Mouse (Mus musculus): ENCODE measurements around the gene Heatr6. TPM values are rescaled to one million over a fixed set of nuclear protein-coding genes. Genes with fewer than 3 reads are reported as not detected.

The Heatr6 gene
- polyA plus RNA-seq, 1 experiment = 35.0 TPM

DNA sequence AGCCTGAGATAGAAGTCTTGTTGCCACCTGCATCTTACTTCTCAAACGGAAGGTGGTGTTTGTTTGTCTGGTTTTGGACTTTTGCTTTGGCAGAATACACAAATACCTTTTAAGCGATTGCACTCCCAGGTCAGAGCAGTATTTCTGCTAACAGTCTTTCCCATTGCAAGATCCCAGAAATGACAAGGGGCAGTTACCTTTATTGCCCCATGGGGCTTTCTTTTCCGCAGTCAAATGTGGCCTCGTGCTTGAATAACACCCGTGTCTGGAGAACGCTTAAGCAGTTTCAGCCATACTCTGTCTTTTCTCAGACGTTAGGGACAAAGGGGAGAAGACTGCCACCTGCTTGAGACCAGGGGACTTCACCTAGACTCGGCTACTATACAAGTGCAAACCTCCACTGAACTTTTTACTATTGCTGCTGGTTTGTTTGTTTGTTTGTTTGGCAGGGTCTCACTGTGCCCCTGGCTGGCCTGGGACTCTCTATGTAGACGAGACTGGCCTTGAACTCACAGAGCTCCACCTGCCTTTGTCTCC, 65.2 kb downstream of the Heatr6 start:
- Histone ChIP-seq H3K27ac (ENCODE audit: control insufficient read depth, insufficient read depth, low read length) (no peak overlapping the region), H3K4me3 (ENCODE audit: control insufficient read depth, insufficient read depth, low read length) (no peak overlapping the region), H3K27me3 (ENCODE audit: control insufficient read depth, insufficient read depth, low read length) (no peaks in the 10 kb centered on the region; the same call in 1 of the 2 replicates), H3K4me1 (replicated peaks; ENCODE audit: control insufficient read depth, insufficient read depth, low read length) (no peaks in the 10 kb centered on the region), H3K36me3 (ENCODE audit: control insufficient read depth, insufficient read depth, low read length) (no peaks in the 10 kb centered on the region)
- WGBS = 45% methylated on average over 9 of the region's 9 CpGs
- no peak for DNase-seq
- TF ChIP-seq POLR2A (IDR thresholded peaks at IDR 0.05; ENCODE audit: control insufficient read depth, extremely low read depth, insufficient read depth, low read length, poor library complexity) = no peak

DNA sequence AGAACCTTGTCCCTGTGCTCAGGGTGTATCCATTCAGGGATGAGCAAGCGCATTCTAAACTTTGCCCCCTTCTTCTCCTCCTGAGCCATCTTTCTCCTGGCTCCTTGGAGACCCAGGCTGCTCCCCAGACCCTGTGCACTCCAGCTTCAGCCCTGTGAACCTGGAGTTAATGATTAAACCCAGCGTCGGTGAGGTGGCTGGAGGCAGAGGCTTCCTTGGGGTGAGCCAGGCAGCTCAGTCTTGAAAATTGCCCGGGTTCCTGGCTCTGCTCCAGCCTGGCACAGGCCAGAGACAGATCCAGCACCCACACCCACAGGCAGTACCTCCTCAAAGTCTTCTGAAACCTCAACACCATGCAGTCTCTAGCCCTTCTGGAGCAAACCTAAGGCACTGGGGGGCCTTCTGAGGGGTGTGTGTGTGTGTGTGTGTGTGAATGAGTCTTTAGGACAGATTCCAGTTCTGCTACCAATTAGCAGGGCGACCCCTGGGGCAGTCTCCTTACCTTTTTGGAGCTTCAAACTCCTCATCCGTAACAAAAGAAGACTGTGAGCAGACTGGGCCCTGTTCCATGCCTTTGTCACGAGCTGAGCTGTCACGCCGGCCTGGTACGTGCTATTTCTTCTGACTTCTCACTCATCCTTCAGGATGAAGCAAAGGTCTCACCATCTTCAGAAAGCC, 66.4 kb downstream of the Heatr6 start:
- no peaks in the 10 kb centered on the region for H3K36me3 ChIP-seq (ENCODE audit: control insufficient read depth, insufficient read depth, low read length)
- WGBS = 83% methylated on average over 10 of the region's 10 CpGs
- DNase-seq = no peak
- TF ChIP-seq CTCF (IDR thresholded peaks at IDR 0.05; ENCODE audit: borderline replicate concordance, control insufficient read depth, extremely low read depth, insufficient read depth, low read length, poor library complexity) (no peak), POLR2A (IDR thresholded peaks at IDR 0.05; ENCODE audit: control insufficient read depth, extremely low read depth, insufficient read depth, low read length, poor library complexity) (no peak)
- no peaks in the 10 kb centered on the region; the same call in 1 of the 2 replicates for H3K27me3 ChIP-seq (ENCODE audit: control insufficient read depth, insufficient read depth, low read length)
- no peak overlapping the region for H3K4me3 ChIP-seq (ENCODE audit: control insufficient read depth, insufficient read depth, low read length)
- no peak overlapping the region for H3K27ac ChIP-seq (ENCODE audit: control insufficient read depth, insufficient read depth, low read length)
- no peaks in the 10 kb centered on the region for H3K4me1 ChIP-seq (replicated peaks; ENCODE audit: control insufficient read depth, insufficient read depth, low read length)

DNA sequence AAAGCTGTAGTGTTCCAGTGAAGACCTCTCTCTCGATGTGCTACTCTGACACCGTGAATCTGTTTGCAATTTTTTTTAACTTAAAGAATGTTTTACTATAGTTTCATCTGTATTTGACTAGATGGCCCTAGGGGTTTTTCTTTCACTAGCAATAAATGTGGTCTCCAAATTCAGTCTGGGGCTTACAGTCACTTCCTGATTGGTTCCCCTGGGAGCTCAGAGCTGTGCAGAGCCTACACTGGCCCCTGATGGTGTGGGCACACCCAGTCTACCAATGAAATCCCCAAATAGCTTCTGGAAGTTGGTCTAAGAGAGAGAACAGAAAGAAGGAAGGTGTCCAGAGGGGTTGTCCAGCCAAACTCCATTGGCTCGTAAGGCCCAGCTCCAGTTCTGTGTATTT, 72.6 kb downstream of the Heatr6 start:
- 92% methylated on average over 3 of the region's 3 CpGs for WGBS
- TF ChIP-seq POLR2A (IDR thresholded peaks at IDR 0.05; ENCODE audit: control insufficient read depth, extremely low read depth, insufficient read depth, low read length, poor library complexity) = no peak
- no peak for TF ChIP-seq CTCF (IDR thresholded peaks at IDR 0.05; ENCODE audit: borderline replicate concordance, control insufficient read depth, extremely low read depth, insufficient read depth, low read length, poor library complexity)
- Histone ChIP-seq H3K27ac (ENCODE audit: control insufficient read depth, insufficient read depth, low read length) (no peak overlapping the region), H3K36me3 (ENCODE audit: control insufficient read depth, insufficient read depth, low read length) (no peaks in the 10 kb centered on the region), H3K4me3 (ENCODE audit: control insufficient read depth, insufficient read depth, low read length) (no peak overlapping the region), H3K4me1 (replicated peaks; ENCODE audit: control insufficient read depth, insufficient read depth, low read length) (no peaks in the 10 kb centered on the region), H3K27me3 (ENCODE audit: control insufficient read depth, insufficient read depth, low read length) (no peaks in the 10 kb centered on the region)
- DNase-seq = no peak

DNA sequence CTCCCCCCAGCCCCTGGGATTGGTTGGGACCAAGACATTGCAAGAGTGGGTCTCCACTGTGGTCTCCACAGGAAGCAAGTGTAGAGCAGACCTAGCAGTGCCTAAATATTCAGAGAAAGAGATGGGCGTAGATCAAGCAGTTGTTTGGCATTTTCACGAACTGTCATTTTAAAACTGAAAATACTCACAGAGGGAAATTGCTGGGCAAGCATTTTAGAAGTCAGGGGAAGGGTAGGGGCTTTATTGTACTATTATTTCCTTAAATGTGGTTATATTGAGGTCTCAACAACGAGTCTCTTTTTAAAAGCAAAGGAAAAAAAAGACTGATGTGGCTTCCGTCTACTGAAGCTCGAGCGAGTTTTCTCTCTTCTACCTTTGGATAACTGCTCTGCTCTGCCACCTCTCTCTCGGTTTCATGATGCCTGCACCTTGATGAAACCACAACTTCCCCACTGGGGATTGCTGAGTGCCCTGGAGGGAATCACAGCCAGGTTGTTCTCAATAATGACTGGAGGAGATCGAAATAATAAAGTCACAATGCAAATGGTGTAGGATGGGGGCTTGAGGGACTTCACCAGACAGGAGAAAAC, 75.2 kb downstream of the Heatr6 start:
- Histone ChIP-seq H3K27me3 (ENCODE audit: control insufficient read depth, insufficient read depth, low read length) (no peaks in the 10 kb centered on the region), H3K27ac (ENCODE audit: control insufficient read depth, insufficient read depth, low read length) (no peak overlapping the region), H3K4me1 (replicated peaks; ENCODE audit: control insufficient read depth, insufficient read depth, low read length) (no peaks in the 10 kb centered on the region), H3K36me3 (ENCODE audit: control insufficient read depth, insufficient read depth, low read length) (no peaks in the 10 kb centered on the region), H3K4me3 (ENCODE audit: control insufficient read depth, insufficient read depth, low read length) (no peak overlapping the region)
- TF ChIP-seq CTCF (IDR thresholded peaks at IDR 0.05; ENCODE audit: borderline replicate concordance, control insufficient read depth, extremely low read depth, insufficient read depth, low read length, poor library complexity) = no peak
- TF ChIP-seq POLR2A (IDR thresholded peaks at IDR 0.05; ENCODE audit: control insufficient read depth, extremely low read depth, insufficient read depth, low read length, poor library complexity) = no peak
- no peak for DNase-seq
- 8% methylated on average over 8 of the region's 8 CpGs for WGBS

DNA sequence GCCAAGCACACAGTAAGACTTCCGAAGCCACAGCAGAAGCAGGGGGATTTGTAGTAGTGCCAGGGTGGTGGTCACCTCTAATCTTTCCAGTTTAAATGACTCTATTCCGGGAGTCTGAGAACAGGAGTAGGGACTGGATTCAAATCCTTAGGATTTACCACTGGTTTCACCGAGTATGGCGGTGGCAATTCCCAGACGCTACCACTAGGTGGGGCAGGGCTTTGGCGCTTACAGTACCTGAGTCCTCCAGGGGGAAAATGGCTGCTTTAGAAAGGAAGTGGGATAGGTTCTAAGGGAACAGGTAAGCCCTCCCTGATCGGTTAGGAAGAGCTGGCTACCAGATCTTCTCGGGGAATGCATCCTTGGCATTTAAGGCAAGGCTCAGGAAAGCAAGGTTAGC, 78.9 kb downstream of the Heatr6 start:
- Histone ChIP-seq H3K36me3 (ENCODE audit: control insufficient read depth, insufficient read depth, low read length) (no peaks in the 10 kb centered on the region), H3K4me3 (ENCODE audit: control insufficient read depth, insufficient read depth, low read length) (no peak overlapping the region), H3K27me3 (ENCODE audit: control insufficient read depth, insufficient read depth, low read length) (no peaks in the 10 kb centered on the region), H3K4me1 (replicated peaks; ENCODE audit: control insufficient read depth, insufficient read depth, low read length) (no peaks in the 10 kb centered on the region), H3K27ac (ENCODE audit: control insufficient read depth, insufficient read depth, low read length) (no peak overlapping the region)
- 34% methylated on average over 8 of the region's 8 CpGs for WGBS
- TF ChIP-seq CTCF (IDR thresholded peaks at IDR 0.05; ENCODE audit: borderline replicate concordance, control insufficient read depth, extremely low read depth, insufficient read depth, low read length, poor library complexity) (peak; percentile 55; the same call in 1 of the 2 replicates), POLR2A (IDR thresholded peaks at IDR 0.05; ENCODE audit: control insufficient read depth, extremely low read depth, insufficient read depth, low read length, poor library complexity) (no peak)
- DNase-seq = peak; percentile 45

Other genes with a start within 250 kb of the Heatr6 start
- 0.20 TPM in 1 of 2 replicates, not detected in the other for gene Heatr9, start 231.5 kb upstream of the Heatr6 start, polyA plus RNA-seq (2012; rRNA removed)
- 526 and 777 TPM in 2 replicates for gene Ccl5, start 223.2 kb upstream of the Heatr6 start, polyA plus RNA-seq (2012; rRNA removed)
- gene Ccl9, start 175.1 kb upstream of the Heatr6 start, polyA plus RNA-seq (2012; rRNA removed) = 3.4 and 4.5 TPM in 2 replicates
- gene Ccl6, start 160.6 kb upstream of the Heatr6 start, polyA plus RNA-seq (2012; rRNA removed) = 4.9 and 10.4 TPM in 2 replicates
- not detected in 2 replicates for gene Rpl9-ps1, start 108.1 kb upstream of the Heatr6 start, polyA plus RNA-seq (2012; rRNA removed)
- 3.6 and 10.2 TPM in 2 replicates for gene Ccl3, start 104.3 kb upstream of the Heatr6 start, polyA plus RNA-seq (2012; rRNA removed)
- 5.0 and 8.5 TPM in 2 replicates for gene Ccl4, start 91.1 kb upstream of the Heatr6 start, polyA plus RNA-seq (2012; rRNA removed)
- gene Wfdc17, start 49.7 kb upstream of the Heatr6 start, polyA plus RNA-seq (2012; rRNA removed) = 14.8 and 44.4 TPM in 2 replicates
- 48.6 and 72.8 TPM in 2 replicates for gene Wfdc18, start 44.7 kb upstream of the Heatr6 start, polyA plus RNA-seq (2012; rRNA removed)
- 12.5 and 17.0 TPM in 2 replicates for gene Wfdc21, start 6.8 kb upstream of the Heatr6 start, polyA plus RNA-seq (2012; rRNA removed)
- 0.11 and 0.13 TPM in 2 replicates for gene Hnf1b, start 96.4 kb downstream of the Heatr6 start, polyA plus RNA-seq (2012; rRNA removed)
- 7.4 and 9.0 TPM in 2 replicates for gene Ddx52, start 188.4 kb downstream of the Heatr6 start, polyA plus RNA-seq (2012; rRNA removed)
- 49.9 and 55.1 TPM in 2 replicates for gene Synrg, start 210.7 kb downstream of the Heatr6 start, polyA plus RNA-seq (2012; rRNA removed)